Comparison of ENCODE assay signal across 8 mouse cellular contexts in the genomic region with DNA sequence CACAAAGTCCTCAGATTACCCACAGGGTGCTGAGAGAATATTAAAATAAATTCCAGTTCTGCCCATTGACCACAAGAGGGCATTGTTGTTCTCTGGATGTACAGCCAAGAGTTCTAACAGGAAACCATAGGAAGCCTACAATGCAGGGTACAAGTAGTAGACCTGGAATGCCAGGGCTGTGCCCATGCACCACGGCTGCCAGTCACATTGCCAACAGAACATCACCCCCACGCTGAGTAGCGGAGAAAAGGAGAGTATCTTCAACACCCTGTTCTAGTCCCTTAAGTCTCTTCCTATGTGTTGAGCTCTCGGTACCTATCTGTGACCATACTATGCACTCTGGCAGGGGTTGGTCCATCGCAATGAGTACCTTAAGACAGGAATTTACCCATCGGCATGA. TPM values are rescaled to one million over a fixed set of nuclear protein-coding genes. Genes with fewer than 3 reads are reported as not detected.
DNase-seq lines count a peak whose midpoint lies in the region; ATAC-seq and TF ChIP-seq lines count a peak whose summit lies in the region.

No protein-coding gene starts in this region.

- peak; percentile 52 for DNase-seq in ES-E14 (ENCODE audit: low read depth, low spot score)
- peak; percentile 24 to 46 for DNase-seq in adrenal gland, postnatal 36 days
- DNase-seq in heart, postnatal 10 days: peak; percentile 77 to 79
- peak; percentile 69 for DNase-seq in kidney, postnatal 14 days
- DNase-seq in liver, embryonic 14.5 days (ENCODE audit: low read depth in 3 of 3, low spot score in 3 of 3): peak in 2 of 3 experiments; percentile 4 to 9
- no peak for DNase-seq in T-cell, adult 2 months (ENCODE audit: low spot score)

- H3K36me3 ChIP-seq in ES-E14 (ENCODE audit: control insufficient read depth, insufficient read depth, low read length, poor library complexity, severe bottlenecking): no peaks in the 10 kb centered on the region
- H3K36me3 ChIP-seq in embryonic facial prominence, embryonic 12.5 days: no peaks in the 10 kb centered on the region
- no peaks in the 10 kb centered on the region for H3K36me3 ChIP-seq in liver, embryonic 14.5 days (replicated peaks; ENCODE audit: control insufficient read depth, insufficient read depth, low read depth)

- no peak overlapping the region for H3K27ac ChIP-seq in ES-E14 (ENCODE audit: insufficient read depth, low read depth, low read length, poor library complexity, severe bottlenecking)
- no peak overlapping the region for H3K27ac ChIP-seq in embryonic facial prominence, embryonic 12.5 days
- no peak overlapping the region for H3K27ac ChIP-seq in liver, embryonic 14.5 days

- H3K4me1 ChIP-seq in ES-E14 (ENCODE audit: control insufficient read depth in 2 of 2, insufficient read depth in 2 of 2, low read length in 2 of 2, poor library complexity in 1 of 2): no peaks in the 10 kb centered on the region
- no peaks in the 10 kb centered on the region for H3K4me1 ChIP-seq in embryonic facial prominence, embryonic 12.5 days
- H3K4me1 ChIP-seq in liver, embryonic 14.5 days (replicated peaks; ENCODE audit: control insufficient read depth in 2 of 2, insufficient read depth in 2 of 2, low read length in 1 of 2): no peaks in the 10 kb centered on the region

- TF ChIP-seq EP300 in liver, embryonic 14.5 days (IDR thresholded peaks at IDR 0.05; ENCODE audit: low read depth): no peak

- no peaks in the 10 kb centered on the region for H3K27me3 ChIP-seq in embryonic facial prominence, embryonic 12.5 days
- H3K27me3 ChIP-seq in liver, embryonic 14.5 days (ENCODE audit: control insufficient read depth, insufficient read depth, low read length): no peaks in the 10 kb centered on the region

- intact Hi-C loops in heart, postnatal 10 days (cut with DNase I): loop anchor here (1.0 to 2.0 kb wide), 3 partner anchors 204 to 480 kb away; partner anchors contain the start of gene Ccdc110

- no peak overlapping the region for H3K4me2 ChIP-seq in embryonic facial prominence, embryonic 12.5 days (replicated peaks)
- H3K4me2 ChIP-seq in liver, embryonic 14.5 days (ENCODE audit: low read depth): no peak overlapping the region

- no peak overlapping the region for H3K4me3 ChIP-seq in ES-E14 (ENCODE audit: insufficient read depth in 1 of 2, low read depth in 1 of 2, low read length in 2 of 2, poor library complexity in 1 of 2, severe bottlenecking in 1 of 2)
- no peak overlapping the region for H3K4me3 ChIP-seq in embryonic facial prominence, embryonic 12.5 days
- no peak overlapping the region for H3K4me3 ChIP-seq in liver, embryonic 14.5 days (ENCODE audit: insufficient read depth in 1 of 2, low read depth in 2 of 2, low read length in 2 of 2)

- 0 out of 2 replicates have a peak, but pooled peaks have one; percentile 35 for ATAC-seq in embryonic facial prominence, embryonic 12.5 days (ENCODE audit: insufficient number of reproducible peaks, insufficient read depth, low FRiP score, low TSS enrichment)
- ATAC-seq in liver, embryonic 14.5 days (ENCODE audit: insufficient read depth): no peak
- ATAC-seq in neutrophil, adult 5-6 weeks (ENCODE audit: extremely low read depth, insufficient number of reproducible peaks, low FRiP score, poor library complexity, severe bottlenecking): peak; percentile 33; the same call in 1 of the 2 replicates

- no peak overlapping the region for H3K9ac ChIP-seq in ES-E14 (ENCODE audit: insufficient read depth, low read depth, low read length, poor library complexity, severe bottlenecking)
- H3K9ac ChIP-seq in embryonic facial prominence, embryonic 12.5 days: no peak overlapping the region
- no peak overlapping the region for H3K9ac ChIP-seq in liver, embryonic 14.5 days (replicated peaks)

- peak; percentile 65 for TF ChIP-seq CTCF in liver, embryonic 14.5 days (IDR thresholded peaks at IDR 0.05; ENCODE audit: low read depth)

- in situ Hi-C loops in ES-E14 (cut with MboI; ENCODE audit: low sequenced_read_pairs in 2 of 2, unreplicated experiment in 2 of 2): loop anchor here (5.0 to 10.0 kb wide), 3 partner anchors 330 to 480 kb away; partner anchors contain the start of gene Ccdc110 (in 2 of the 2)

- 65% methylated on average over 6 of the region's 6 CpGs for WGBS in embryonic facial prominence, embryonic 12.5 days
- 54% methylated on average over 6 of the region's 6 CpGs for WGBS in liver, embryonic 14.5 days (ENCODE audit: insufficient replicate concordance)

- H3K9me3 ChIP-seq in ES-E14 (ENCODE audit: control insufficient read depth, insufficient read depth, low read depth, low read length): no peaks in the 10 kb centered on the region
- no peaks in the 10 kb centered on the region for H3K9me3 ChIP-seq in embryonic facial prominence, embryonic 12.5 days
- no peaks in the 10 kb centered on the region for H3K9me3 ChIP-seq in liver, embryonic 14.5 days (ENCODE audit: control insufficient read depth, low read length)

TF ChIP-seq in ES-E14, 5 proteins besides CTCF, POLR2A, EP300 and RAD21:
- TF ChIP-seq ZNF384 (IDR thresholded peaks at IDR 0.05; ENCODE audit: low read depth, low read length): no peak
- no peak for TF ChIP-seq HCFC1 (IDR thresholded peaks at IDR 0.05; ENCODE audit: borderline replicate concordance, insufficient read depth, low read length)
- no peak for TF ChIP-seq CHD2 (IDR thresholded peaks at IDR 0.05; ENCODE audit: low read depth, low read length)
- peak; percentile 85; the same call in 1 of the 2 replicates for TF ChIP-seq ZC3H11A (IDR thresholded peaks at IDR 0.05; ENCODE audit: borderline replicate concordance, low read depth, low read length)
- TF ChIP-seq MAFK (IDR thresholded peaks at IDR 0.05; ENCODE audit: insufficient read depth, low read depth, low read length): no peak

RNA-seq across cellular contexts. Expression of gene Tlr3, which starts 43.5 kb away (rescaled TPM):
- 0.58 and 0.74 TPM in 2 replicates for total RNA-seq in ES-E14 (2012; rRNA removed)
- total RNA-seq in adrenal gland, postnatal 36 days (2021): 1 to 10 TPM; 4.8 to 7.2 TPM
- 1.2 and 1.4 TPM in 2 replicates for polyA plus RNA-seq in embryonic facial prominence, embryonic 12.5 days (2016; fragmentation: Nextera tagmentation; extraction: Ambion mirVana)
- total RNA-seq in heart, postnatal 10 days (2021): 1 to 10 TPM; 7.7 to 8.8 TPM
- polyA plus RNA-seq in liver, embryonic 14.5 days (2012; rRNA removed): 0.40 and 0.61 TPM in 2 replicates
- 0.38 and 1.3 TPM in 2 replicates for polyA plus RNA-seq in liver, embryonic 14.5 days (2014; fragmentation: Nextera tagmentation; extraction: Ambion mirVana)
- total RNA-seq in neutrophil, adult 5-6 weeks (2017): 0.35 and 0.98 TPM in 2 replicates

RNA-seq across cellular contexts. Expression of gene Sorbs2, which starts 53.2 kb away (rescaled TPM):
- 2.1 and 3.8 TPM in 2 replicates for total RNA-seq in ES-E14 (2012; rRNA removed)
- 100 to 1,000 TPM; 117 to 150 TPM for total RNA-seq in adrenal gland, postnatal 36 days (2021)
- polyA plus RNA-seq in embryonic facial prominence, embryonic 12.5 days (2016; fragmentation: Nextera tagmentation; extraction: Ambion mirVana): 31.8 and 38.9 TPM in 2 replicates
- total RNA-seq in heart, postnatal 10 days (2021): 100 to 1,000 TPM; 665 to 789 TPM
- 2.5 and 3.7 TPM in 2 replicates for polyA plus RNA-seq in liver, embryonic 14.5 days (2012; rRNA removed)
- 6.2 and 7.0 TPM in 2 replicates for polyA plus RNA-seq in liver, embryonic 14.5 days (2014; fragmentation: Nextera tagmentation; extraction: Ambion mirVana)
- 0.25 and 0.93 TPM in 2 replicates for total RNA-seq in neutrophil, adult 5-6 weeks (2017)

Comparison
In these comparisons a context has a peak if more than half of its experiments do, and no peak if none do; other contexts are left out.
1. RNA of gene Sorbs2, which starts 53.2 kb away (total RNA-seq): 665 to 789 TPM in heart, postnatal 10 days and 117 to 150 TPM in adrenal gland, postnatal 36 days; 2.1 to 3.8 TPM in ES-E14 and 0.25 to 0.93 TPM in neutrophil, adult 5-6 weeks; every median in the first group is over 10 times any median in the second.